Mouse (Mus musculus) heart, adult 2 months (tissue): ENCODE measurements around the gene Nfia.

Experiments used
- CTCF ChIP-seq: fragments of 200-600 bp; IDR thresholded peaks from 2 replicates; pipeline ENCODE4 v1.8.1; 2022; ENCODE audit warnings: antibody characterized with exemption, mild to moderate bottlenecking, moderate library complexity
- POLR2A ChIP-seq: fragments of 200-500 bp; IDR thresholded peaks from 2 replicates; pipeline ENCODE4 v1.6.1; 2011; ENCODE audit warnings: mild to moderate bottlenecking, low read depth, low read length, control low read depth; ENCODE audit not compliant: insufficient read depth

DNA sequence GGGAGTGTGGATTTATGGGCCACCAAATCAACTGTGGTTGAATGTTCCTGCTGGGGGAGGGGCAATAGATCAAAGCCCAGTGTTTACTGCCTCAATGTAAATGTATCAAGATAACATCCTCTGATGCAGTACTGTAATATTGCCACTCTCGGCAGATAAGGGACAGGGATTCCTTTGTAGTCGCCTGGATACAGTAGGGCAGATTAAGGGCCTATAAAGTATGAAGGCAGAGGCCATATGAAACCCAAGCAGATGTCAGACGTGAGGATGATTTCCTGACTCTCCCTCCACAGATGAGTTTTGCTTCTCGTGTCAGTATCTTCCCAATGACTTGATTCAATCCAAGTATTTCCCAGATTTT is 334.5 kb downstream of the Nfia start:
- TF ChIP-seq CTCF (no peak), POLR2A (no peak)
